Mouse (Mus musculus): ENCODE data around the gene Il17rd.

Il17rd gene

GRCm38 (mm10) chr14:27038783-27039182 is at the start of gene Il17rd:
Il17rd (plus strand) TSS chr14:27038941.
- peak; percentile 68 to 80 for DNase-seq (ENCODE audit: low spot score in 2 of 2)

DNA sequence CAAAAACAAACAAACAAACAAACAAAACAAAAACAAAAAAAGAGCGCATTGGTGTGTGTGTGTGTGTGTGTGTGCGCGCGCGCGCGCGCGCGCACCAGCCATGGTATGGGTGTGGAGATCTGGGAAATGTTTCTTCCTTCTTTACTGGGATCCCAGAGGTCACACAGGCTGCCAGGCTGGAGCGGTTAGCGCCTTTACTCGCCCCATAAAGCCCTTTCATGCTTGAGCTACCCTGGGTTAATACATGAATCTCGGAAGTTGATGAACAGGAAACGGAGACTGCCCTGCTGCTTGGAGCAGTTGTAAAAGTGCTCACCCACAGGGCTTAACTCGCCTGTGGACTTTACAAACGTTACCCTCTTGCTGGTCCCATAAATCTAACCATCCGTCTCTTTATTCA is 47.1 kb upstream of the Il17rd start:
- no peak for DNase-seq (ENCODE audit: low spot score in 2 of 2)

GRCm38 (mm10) chr14:26993427-26993826 is 45.3 kb upstream of the Il17rd start:
- DNase-seq (ENCODE audit: low spot score in 2 of 2): no peak

DNA sequence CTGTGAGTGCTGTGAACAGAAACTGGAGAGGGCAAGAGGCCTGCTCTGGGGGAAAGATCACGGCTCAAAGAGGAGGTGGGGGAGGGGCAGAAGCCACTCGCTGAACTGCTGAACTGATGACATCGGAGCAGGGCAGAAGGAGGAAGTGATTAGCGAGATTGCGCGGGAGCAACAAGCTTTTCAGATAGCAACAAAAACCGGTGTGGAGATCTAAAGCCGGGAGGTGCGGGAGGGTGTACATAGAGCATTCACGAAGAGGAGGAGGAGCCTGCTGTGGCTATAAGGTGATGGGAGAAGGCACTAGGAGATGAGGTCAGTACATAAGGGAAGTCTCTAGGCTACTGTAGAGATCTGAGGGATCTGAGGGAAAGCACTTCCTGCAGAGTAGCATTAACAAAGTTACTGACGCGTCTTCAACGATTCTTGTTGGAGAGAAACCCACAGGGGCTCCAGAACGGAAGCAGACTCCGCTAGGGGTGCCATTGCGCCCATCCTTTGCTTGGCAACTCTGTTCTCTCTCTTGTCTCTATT is 44.5 kb upstream of the Il17rd start, which contains the start of gene Hesx1:
TSS of gene Hesx1 (plus strand) at position 206 of the 531 bp plus-strand sequence.
- no peak for DNase-seq (ENCODE audit: low spot score in 2 of 2)

DNA sequence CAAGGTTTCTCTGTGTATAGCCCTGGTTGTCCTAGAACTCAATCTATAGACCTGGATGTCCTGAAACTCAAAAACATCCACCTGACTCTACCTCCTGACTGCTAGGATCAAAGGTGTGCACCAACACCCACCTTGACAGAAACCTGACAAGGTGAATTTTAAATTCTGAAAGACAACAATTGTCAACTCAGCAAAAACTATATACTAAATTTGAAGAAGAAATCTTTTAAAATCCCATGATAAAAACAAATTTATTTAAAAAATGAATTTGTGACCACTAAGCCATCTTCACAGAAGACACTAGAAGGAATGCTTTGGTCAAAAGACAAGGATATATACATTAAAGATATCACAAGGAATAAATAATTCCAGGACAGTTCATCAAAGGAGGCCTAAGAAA is 42.5 kb upstream of the Il17rd start:
- no peak for DNase-seq (ENCODE audit: low spot score in 2 of 2)

GRCm38 (mm10) chr14:27000386-27000785 is 38.4 kb upstream of the Il17rd start:
- no peak for DNase-seq (ENCODE audit: low spot score in 2 of 2)

DNA sequence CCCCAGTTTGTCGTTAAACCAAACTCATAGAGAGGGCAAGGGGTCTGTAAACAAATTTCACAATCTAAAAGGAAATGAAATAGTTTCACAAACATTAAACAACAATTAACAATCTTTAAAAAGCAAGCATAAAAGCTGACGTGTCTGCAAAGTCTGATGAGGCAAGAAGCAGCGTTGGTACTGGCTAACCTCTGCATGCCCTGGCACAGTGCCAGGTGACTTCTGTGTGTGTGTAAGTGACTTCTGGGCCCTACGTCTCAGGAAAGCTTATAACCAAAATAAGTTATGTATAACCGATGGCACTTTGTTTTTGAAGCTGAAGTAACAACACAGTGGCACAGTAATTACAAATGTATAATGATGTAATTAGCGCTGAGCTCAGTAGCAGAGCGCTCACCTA is 33.8 kb upstream of the Il17rd start:
- DNase-seq (ENCODE audit: low spot score in 2 of 2): no peak

DNA sequence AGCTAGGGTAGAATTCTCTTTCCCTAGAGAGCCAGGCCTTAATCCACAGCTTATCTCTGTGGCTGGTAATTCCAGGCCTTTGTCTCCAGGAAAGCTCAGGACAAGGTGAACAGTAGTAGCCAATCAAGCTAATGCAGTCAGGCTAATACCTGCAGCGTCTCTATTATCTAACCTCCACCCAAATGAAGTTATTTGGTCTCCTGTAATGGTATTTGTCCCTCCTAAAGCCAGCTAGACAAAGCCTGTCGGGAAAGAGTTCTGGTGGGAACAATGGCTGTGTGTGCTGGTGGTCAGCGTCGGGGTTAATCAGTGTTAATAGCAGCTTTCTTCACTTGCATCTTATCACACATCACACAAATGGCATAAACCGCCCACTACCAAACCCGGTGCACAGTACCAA is 32.8 kb upstream of the Il17rd start:
- no peak for DNase-seq (ENCODE audit: low spot score in 2 of 2)

- no peak for DNase-seq (ENCODE audit: low spot score in 2 of 2)
Observed at GRCm38 (mm10) chr14:27011561-27011960, 27.2 kb upstream of the Il17rd start.

GRCm38 (mm10) chr14:27013658-27014057 is 25.1 kb upstream of the Il17rd start:
- no peak for DNase-seq (ENCODE audit: low spot score in 2 of 2)

DNA sequence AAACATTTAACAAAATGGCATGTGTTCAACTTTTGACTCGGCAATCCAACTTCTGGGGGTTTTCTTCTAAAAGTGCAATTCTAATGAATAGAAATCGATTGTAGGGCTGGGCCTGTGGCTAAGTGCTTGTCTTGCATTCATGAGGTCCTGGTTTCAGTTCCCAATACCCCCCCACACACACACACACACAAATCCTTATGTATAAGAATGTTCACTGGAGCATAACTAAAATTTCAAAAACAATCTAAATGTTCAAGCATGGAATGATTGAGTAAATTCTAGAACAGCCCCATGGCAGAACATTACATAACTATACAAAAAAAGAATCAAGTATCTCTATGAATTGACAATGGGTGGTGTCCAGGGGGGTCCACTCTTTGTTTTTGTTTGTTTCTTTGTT is 20.8 kb upstream of the Il17rd start:
- no peak for DNase-seq (ENCODE audit: low spot score in 2 of 2)

DNA sequence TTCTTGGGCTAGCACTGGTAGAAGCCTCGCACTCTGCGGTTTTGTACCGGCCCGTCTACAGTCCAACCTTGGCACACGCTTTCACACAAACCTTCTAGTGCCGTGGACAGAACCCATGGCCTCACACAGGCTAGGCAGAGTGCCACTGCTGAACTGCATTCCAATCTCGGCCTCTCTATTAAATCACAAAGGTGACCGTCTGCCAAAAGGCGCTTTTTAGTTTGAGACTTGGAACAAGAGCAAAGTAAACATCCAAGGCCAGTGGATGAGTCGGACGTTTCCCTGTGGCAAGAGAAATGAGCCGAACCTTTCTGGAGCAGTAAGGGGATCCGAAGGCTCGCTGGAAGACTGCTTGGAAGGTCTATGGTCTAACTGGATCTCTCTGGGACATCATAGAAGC is 18.9 kb upstream of the Il17rd start:
- DNase-seq (ENCODE audit: low spot score in 2 of 2): no peak

DNA sequence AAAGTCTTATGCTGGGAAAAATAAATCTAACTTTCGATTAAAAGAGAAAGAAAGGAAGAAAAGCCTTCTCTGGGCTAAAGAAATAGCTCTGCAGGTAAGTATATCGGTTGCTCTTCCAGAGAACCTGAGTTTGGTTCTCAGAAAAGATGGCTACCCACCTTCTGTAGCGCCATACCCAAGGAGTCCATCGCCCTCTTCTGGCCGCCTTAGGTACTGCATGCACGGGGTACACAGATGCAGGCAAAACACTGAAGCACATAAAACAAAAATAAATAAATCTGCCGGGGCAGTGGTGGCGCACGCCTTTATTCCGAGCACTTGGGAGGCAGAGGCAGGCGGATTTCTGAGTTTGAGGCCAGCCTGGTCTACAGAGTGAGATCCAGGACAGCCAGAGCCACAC is 15.9 kb upstream of the Il17rd start:
- peak; percentile 50 to 58 for DNase-seq (ENCODE audit: low spot score in 2 of 2)

DNA sequence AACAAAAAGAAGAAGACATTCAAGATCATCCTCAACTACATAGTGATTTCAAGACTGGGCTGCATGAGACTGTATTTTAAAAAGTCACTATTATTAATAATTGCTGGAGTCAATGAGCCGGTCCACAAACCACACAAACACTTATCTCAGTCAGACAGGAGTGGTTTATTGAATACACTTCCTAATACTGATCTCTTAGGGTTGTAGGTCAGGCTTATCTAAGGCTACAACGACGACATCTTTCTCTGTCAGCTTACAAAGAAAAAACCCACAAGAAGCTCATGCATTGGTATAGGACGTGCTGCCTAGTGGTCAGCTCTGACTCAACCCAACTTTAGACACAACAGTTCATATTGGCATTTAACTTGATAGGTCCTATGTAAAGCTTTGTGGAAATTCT is 14.1 kb upstream of the Il17rd start:
- no peak for DNase-seq (ENCODE audit: low spot score in 2 of 2)

DNA sequence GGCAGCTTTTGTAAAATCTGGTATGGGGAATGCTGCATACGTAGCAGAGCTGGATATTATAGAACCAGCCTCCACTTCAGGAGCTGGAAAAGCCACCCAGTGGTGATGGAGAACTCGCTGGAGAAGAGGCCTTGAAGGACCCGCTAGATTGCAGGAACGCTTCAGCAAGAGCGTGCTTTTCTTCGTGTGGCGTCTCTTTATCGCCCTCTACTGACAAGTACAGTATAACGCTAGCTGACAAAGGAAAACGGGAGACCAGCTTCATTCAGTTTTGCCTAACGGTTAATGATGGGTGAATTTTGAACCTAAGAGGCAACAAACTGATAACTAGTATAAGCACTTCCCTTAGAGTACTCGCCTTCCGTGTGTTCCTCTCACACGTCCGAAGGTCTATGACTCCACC is 9.0 kb upstream of the Il17rd start:
- peak in 1 of 2 experiments; percentile 22 for DNase-seq (ENCODE audit: low spot score in 2 of 2)

DNA sequence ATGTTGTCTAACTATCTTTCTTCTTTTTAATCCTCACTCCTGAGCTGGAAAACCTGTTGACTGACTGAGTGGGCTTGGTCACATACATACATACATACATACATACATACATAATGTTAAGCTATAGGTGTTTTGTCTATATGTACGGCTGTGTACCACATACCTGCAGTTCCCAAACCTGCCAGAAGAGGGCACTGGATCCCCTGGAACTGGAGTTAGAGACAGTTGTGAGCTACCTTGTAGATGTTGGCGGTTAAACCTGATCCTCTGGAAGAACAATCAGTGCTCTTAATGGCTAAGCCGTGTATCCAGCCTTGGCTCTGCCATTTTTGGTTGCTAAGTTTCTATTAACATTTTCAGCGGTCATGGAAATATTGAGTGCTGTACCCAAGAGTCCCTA is 7.6 kb upstream of the Il17rd start:
- peak; percentile 58 to 68 for DNase-seq (ENCODE audit: low spot score in 2 of 2)

DNA sequence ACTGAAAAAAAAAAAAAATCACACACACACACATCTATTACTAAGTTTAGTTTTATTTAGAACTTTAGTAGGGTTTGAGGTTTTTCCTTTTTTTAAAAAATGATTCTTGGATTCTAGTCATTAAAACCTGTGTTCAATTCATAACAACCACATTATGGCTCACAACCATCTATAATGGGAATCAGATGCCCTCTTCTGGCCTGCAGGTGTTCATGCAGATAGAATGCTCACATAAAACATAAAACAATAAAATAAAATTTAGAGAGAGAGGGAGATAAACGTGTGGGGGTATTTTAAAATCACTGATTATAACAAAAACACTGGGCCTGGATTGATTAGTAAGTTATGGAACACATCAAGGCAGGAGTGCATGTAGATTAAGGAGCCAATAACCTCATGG is 1.2 kb upstream of the Il17rd start:
- no peak for DNase-seq (ENCODE audit: low spot score in 2 of 2)

DNA sequence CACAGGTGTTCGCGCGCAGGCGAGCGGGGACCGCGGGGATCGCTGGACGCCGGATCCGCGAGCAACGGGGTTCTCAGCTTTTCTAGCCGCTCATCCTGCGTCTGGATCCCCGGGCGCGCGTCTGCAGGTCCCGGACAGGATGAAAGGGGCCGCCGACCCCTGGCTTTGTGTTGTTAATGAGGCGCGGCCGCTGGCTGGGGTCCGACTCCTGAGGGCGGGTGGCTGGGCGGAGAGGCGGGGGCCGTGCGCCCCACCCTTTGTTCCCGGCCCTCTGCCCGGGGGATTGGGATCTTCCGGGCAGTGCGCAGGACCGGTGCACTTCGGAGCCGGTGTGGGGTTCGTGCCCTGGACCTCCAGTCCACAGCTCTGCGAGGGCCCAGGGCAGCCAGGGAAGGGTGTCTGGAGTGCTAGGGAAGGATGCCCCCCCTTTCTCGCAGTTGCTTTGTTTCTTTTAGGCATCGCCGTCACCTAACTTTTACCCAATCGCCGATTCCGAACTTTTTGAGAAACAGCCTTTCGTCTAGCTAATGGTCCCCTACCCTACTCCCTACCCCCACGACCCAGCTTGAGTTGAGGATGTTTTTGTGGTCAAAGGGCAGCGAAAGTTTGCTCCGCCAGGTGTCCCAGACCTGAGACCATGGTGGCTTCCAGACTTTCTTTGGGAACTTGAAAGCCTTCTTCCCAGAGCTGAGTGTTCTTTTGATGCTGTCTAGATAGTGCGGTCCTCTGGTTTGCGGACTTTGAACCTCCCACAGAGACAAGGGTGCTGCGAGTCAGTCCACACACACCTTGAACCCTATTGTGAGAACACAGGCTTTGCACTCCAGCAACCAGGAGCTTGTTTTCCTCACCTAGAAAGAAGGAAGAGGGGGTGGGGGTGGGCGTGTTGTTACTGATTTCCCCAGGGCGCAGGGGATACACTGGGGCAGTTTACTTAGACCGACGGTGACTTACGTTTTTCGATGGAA is 824 bp downstream of the Il17rd start:
- DNase-seq (ENCODE audit: low spot score in 2 of 2): peak in 1 of 2 experiments; percentile 31

DNA sequence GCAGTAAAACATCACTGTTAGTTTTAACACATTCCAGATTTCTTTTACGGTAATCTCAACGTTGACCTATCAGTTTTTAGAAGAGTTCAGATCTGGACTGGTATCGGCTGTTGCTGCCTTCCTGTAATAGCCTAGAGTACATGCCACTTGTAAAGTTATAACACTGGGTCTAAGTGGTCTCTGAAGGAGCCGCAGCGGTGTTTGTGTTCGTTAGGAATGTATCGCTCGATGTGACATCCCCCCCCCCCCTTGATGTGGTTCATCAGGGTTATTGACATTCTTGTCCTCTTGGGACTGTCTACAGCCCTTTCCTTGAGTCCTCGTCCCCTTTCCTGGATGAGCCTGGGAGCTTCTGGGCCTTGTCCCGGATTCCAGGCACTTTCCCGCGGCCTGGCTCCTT is 1.7 kb downstream of the Il17rd start:
- no peak for DNase-seq (ENCODE audit: low spot score in 2 of 2)

GRCm38 (mm10) chr14:27042280-27042983 is 3.7 kb downstream of the Il17rd start:
- DNase-seq (ENCODE audit: low spot score in 2 of 2): no peak

GRCm38 (mm10) chr14:27043416-27043815 is 4.7 kb downstream of the Il17rd start:
- no peak for DNase-seq (ENCODE audit: low spot score in 2 of 2)

DNA sequence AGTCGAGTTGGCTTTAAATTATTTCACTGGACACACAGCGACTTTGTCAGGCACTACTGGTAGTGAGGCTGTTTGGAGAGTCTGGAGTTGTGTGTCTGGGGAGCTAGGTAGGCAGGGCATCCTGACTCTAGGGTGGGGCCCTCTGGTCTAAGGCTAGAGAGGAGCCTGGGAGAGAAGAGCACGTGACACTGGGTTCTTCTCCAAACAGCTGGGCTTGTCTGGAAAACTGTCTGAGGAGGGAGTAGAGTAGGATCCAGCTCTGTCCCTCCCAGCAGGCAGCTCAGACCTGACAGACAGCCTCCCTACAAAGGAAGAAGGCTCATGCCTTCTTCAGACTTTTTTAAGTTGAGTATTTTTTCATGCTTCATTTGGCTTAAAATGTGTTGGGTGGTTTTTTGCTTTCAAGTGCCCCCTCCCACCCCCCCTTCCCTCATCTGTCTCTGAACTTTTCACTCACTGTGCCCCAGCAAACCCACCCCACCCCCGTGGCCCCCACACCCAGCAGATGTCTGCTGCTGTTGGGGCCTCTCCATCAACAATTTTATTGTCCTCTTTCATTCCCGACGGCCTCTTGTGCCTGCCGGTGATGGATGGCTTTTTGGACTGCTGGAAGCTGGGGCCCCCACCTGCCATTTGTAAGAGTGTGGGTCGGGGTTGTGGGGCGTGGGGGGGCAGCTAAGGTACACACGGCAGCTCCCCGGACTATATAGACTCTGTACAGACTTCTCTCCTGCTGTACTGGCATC is 5.7 kb downstream of the Il17rd start:
- no peak for DNase-seq (ENCODE audit: low spot score in 2 of 2)

Measured in cerebellum, postnatal 4 days (tissue).